Mouse (Mus musculus): Measurements from ENCODE around the gene Slc25a22. TPM values are rescaled to one million over a fixed set of nuclear protein-coding genes. Genes with fewer than 3 reads are reported as not detected.
"Not testable (repeated sequence)": the region's sequence is repeated elsewhere in the genome, so short reads cannot be mapped to it uniquely, and the experiment has no call there.

Slc25a22 gene
- polyA plus RNA-seq, 1 experiment from 2014 or later = 18.7 TPM

- Histone ChIP-seq H3K27ac (replicated peaks) (no peak overlapping the region), H3K27me3 (peaks cover 31% of the 10 kb centered on the region), H3K4me3 (replicated peaks) (peak overlapping the region; percentile 78; the same call in 1 of the 2 replicates), H3K4me2 (peak overlapping the region; percentile 99), H3K9me3 (replicated peaks) (no peaks in the 10 kb centered on the region), H3K36me3 (replicated peaks) (peaks cover 18% of the 10 kb centered on the region), H3K9ac (no peak overlapping the region), H3K4me1 (replicated peaks) (peaks cover 55% of the 10 kb centered on the region)
- WGBS (ENCODE audit: insufficient replicate concordance) = 75% methylated on average over 6 of the region's 6 CpGs
- no peak for ATAC-seq (ENCODE audit: insufficient read depth)
Observed at GRCm38 (mm10) chr7:141456739-141457138, 19.0 kb upstream of the Slc25a22 start.

- Histone ChIP-seq H3K36me3 (replicated peaks) (peaks cover 28% of the 10 kb centered on the region), H3K9me3 (replicated peaks) (no peaks in the 10 kb centered on the region), H3K4me1 (replicated peaks) (peaks cover 56% of the 10 kb centered on the region), H3K27me3 (peaks cover 21% of the 10 kb centered on the region), H3K4me3 (replicated peaks) (peak overlapping the region; percentile 78), H3K27ac (replicated peaks) (peak overlapping the region; percentile 89), H3K4me2 (peak overlapping the region; percentile 99), H3K9ac (peak overlapping the region; percentile 71)
- 2% methylated on average over 23 of the region's 23 CpGs for WGBS (ENCODE audit: insufficient replicate concordance)
- ATAC-seq (ENCODE audit: insufficient read depth) = peak; percentile 17
Observed at GRCm38 (mm10) chr7:141455610-141456314, 18.1 kb upstream of the Slc25a22 start.

GRCm38 (mm10) chr7:141454967-141455551, 17.4 kb upstream of the Slc25a22 start, which contains the start of gene Pnpla2:
Pnpla2 (plus strand) TSS chr7:141455198.
- under 1% methylated on average over 45 of the region's 45 CpGs for WGBS (ENCODE audit: insufficient replicate concordance)
- H3K27ac ChIP-seq (replicated peaks) = peak within 1 kb of the TSS; percentile 89
- ATAC-seq (ENCODE audit: insufficient read depth) = peak; percentile 88

GRCm38 (mm10) chr7:141453636-141454035, 15.9 kb upstream of the Slc25a22 start:
- Histone ChIP-seq H3K9ac (no peak overlapping the region), H3K4me3 (replicated peaks) (no peak overlapping the region), H3K4me1 (replicated peaks) (peaks cover 74% of the 10 kb centered on the region), H3K27me3 (no peaks in the 10 kb centered on the region), H3K27ac (replicated peaks) (0 out of 2 replicates have a peak overlapping the region, but pooled peaks have one; percentile 38), H3K36me3 (replicated peaks) (peaks cover 38% of the 10 kb centered on the region), H3K9me3 (replicated peaks) (no peaks in the 10 kb centered on the region), H3K4me2 (no peak overlapping the region)
- ATAC-seq (ENCODE audit: insufficient read depth) = no peak
- WGBS (ENCODE audit: insufficient replicate concordance) = 65% methylated on average over 2 of the region's 2 CpGs

More at GRCm38 (mm10) chr7:141454967-141455551, 17.4 kb upstream of the Slc25a22 start, which contains the start of gene Pnpla2:
- Histone ChIP-seq H3K9ac (peak within 1 kb of the TSS; percentile 71), H3K4me3 (replicated peaks) (peak within 1 kb of the TSS; percentile 78), H3K36me3 (replicated peaks) (peaks cover 35% of the 10 kb centered on the region), H3K4me1 (replicated peaks) (peaks cover 63% of the 10 kb centered on the region), H3K4me2 (peak within 1 kb of the TSS; percentile 99), H3K9me3 (replicated peaks) (no peaks in the 10 kb centered on the region), H3K27me3 (peaks cover 14% of the 10 kb centered on the region)

- no peak overlapping the region for H3K4me2 ChIP-seq
- H3K4me1 ChIP-seq (replicated peaks) = peaks cover 78% of the 10 kb centered on the region
- H3K27ac ChIP-seq (replicated peaks) = 0 out of 2 replicates have a peak overlapping the region, but pooled peaks have one; percentile 29
- no peaks in the 10 kb centered on the region for H3K27me3 ChIP-seq
- ATAC-seq (ENCODE audit: insufficient read depth) = no peak
- H3K4me3 ChIP-seq (replicated peaks) = no peak overlapping the region
- H3K36me3 ChIP-seq (replicated peaks) = peaks cover 41% of the 10 kb centered on the region
- H3K9ac ChIP-seq = no peak overlapping the region
- H3K9me3 ChIP-seq (replicated peaks) = no peaks in the 10 kb centered on the region
Observed at GRCm38 (mm10) chr7:141451928-141452327, 14.2 kb upstream of the Slc25a22 start.

GRCm38 (mm10) chr7:141447110-141447991, 9.7 kb upstream of the Slc25a22 start, which contains the start of gene Rplp2:
Rplp2 (plus strand) TSS chr7:141447370.
- Histone ChIP-seq H3K9ac (peak within 1 kb of the TSS; percentile 80), H3K9me3 (replicated peaks) (no peaks in the 10 kb centered on the region), H3K4me1 (replicated peaks) (peaks cover 82% of the 10 kb centered on the region), H3K27ac (replicated peaks) (peak within 1 kb of the TSS; percentile 85), H3K4me2 (peak within 1 kb of the TSS; percentile 80), H3K27me3 (no peaks in the 10 kb centered on the region), H3K4me3 (replicated peaks) (peak within 1 kb of the TSS; percentile 77), H3K36me3 (replicated peaks) (peaks cover 42% of the 10 kb centered on the region)
- peak; percentile 86 for ATAC-seq (ENCODE audit: insufficient read depth)
- WGBS (ENCODE audit: insufficient replicate concordance) = under 1% methylated on average over 63 of the region's 63 CpGs

- H3K4me2 ChIP-seq = peak overlapping the region; percentile 80
- H3K9ac ChIP-seq = 0 out of 2 replicates have a peak overlapping the region, but pooled peaks have one; percentile 80
- H3K27ac ChIP-seq (replicated peaks); H3K9me3 ChIP-seq (replicated peaks); H3K27me3 ChIP-seq; ATAC-seq (ENCODE audit: insufficient read depth): not testable (repeated sequence)
- peak overlapping the region; percentile 77 for H3K4me3 ChIP-seq (replicated peaks)
- WGBS (ENCODE audit: insufficient replicate concordance) = 70% methylated on average over 3 of the region's 3 CpGs
- peaks cover 41% of the 10 kb centered on the region for H3K36me3 ChIP-seq (replicated peaks)
- peaks cover 83% of the 10 kb centered on the region for H3K4me1 ChIP-seq (replicated peaks)
Observed at GRCm38 (mm10) chr7:141446374-141446773, 8.7 kb upstream of the Slc25a22 start.

- H3K4me3 ChIP-seq (replicated peaks) = peak within 1 kb of the TSS; percentile 68
- H3K36me3 ChIP-seq (replicated peaks) = peaks cover 41% of the 10 kb centered on the region
- WGBS (ENCODE audit: insufficient replicate concordance) = under 1% methylated on average over 25 of the region's 25 CpGs
- no peaks in the 10 kb centered on the region for H3K9me3 ChIP-seq (replicated peaks)
- peak; percentile 60 for ATAC-seq (ENCODE audit: insufficient read depth)
- no peaks in the 10 kb centered on the region for H3K27me3 ChIP-seq
- H3K27ac ChIP-seq (replicated peaks) = peak within 1 kb of the TSS; percentile 82
- peaks cover 70% of the 10 kb centered on the region for H3K4me1 ChIP-seq (replicated peaks)
- H3K4me2 ChIP-seq = peak within 1 kb of the TSS; percentile 94
- H3K9ac ChIP-seq = peak within 1 kb of the TSS; percentile 75
Observed at GRCm38 (mm10) chr7:141443828-141444237, 6.1 kb upstream of the Slc25a22 start, which contains the start of gene Pidd1. Pidd1 (minus strand) TSS chr7:141444025.

GRCm38 (mm10) chr7:141443081-141443821, 5.6 kb upstream of the Slc25a22 start:
- H3K4me2 ChIP-seq = peak overlapping the region; percentile 94
- H3K27me3 ChIP-seq = no peaks in the 10 kb centered on the region
- H3K9me3 ChIP-seq (replicated peaks) = no peaks in the 10 kb centered on the region
- H3K9ac ChIP-seq = peak overlapping the region; percentile 75
- H3K4me3 ChIP-seq (replicated peaks) = peak overlapping the region; percentile 68
- WGBS (ENCODE audit: insufficient replicate concordance) = 20% methylated on average over 12 of the region's 12 CpGs
- H3K27ac ChIP-seq (replicated peaks) = peak overlapping the region; percentile 82
- H3K36me3 ChIP-seq (replicated peaks) = peaks cover 42% of the 10 kb centered on the region
- peaks cover 68% of the 10 kb centered on the region for H3K4me1 ChIP-seq (replicated peaks)
- no peak; the same call in none of the 2 replicates for ATAC-seq (ENCODE audit: insufficient read depth)

- H3K9me3 ChIP-seq (replicated peaks) = no peaks in the 10 kb centered on the region
- no peaks in the 10 kb centered on the region for H3K27me3 ChIP-seq
- H3K36me3 ChIP-seq (replicated peaks) = peaks cover 47% of the 10 kb centered on the region
- peak overlapping the region; percentile 75 for H3K9ac ChIP-seq
- H3K4me3 ChIP-seq (replicated peaks) = peak overlapping the region; percentile 68
- no peak for ATAC-seq (ENCODE audit: insufficient read depth)
- peak overlapping the region; percentile 94 for H3K4me2 ChIP-seq
- peak overlapping the region; percentile 82; the same call in 1 of the 2 replicates for H3K27ac ChIP-seq (replicated peaks)
- 86% methylated on average over 13 of the region's 13 CpGs for WGBS (ENCODE audit: insufficient replicate concordance)
- H3K4me1 ChIP-seq (replicated peaks) = peaks cover 74% of the 10 kb centered on the region
Observed at GRCm38 (mm10) chr7:141442199-141442598, 4.5 kb upstream of the Slc25a22 start.
